Mouse (Mus musculus): ENCODE results near the gene Ptgdr2. TPM values are rescaled to one million over a fixed set of nuclear protein-coding genes. Genes with fewer than 3 reads are reported as not detected.
A peak's percentile ranks its signal among the peaks of the same experiment; 100 is the strongest.

Ptgdr2 gene
- polyA plus RNA-seq (2015; fragmentation: Nextera tagmentation; extraction: Ambion mirVana): 0.08 and 0.09 TPM in 2 replicates

DNA sequence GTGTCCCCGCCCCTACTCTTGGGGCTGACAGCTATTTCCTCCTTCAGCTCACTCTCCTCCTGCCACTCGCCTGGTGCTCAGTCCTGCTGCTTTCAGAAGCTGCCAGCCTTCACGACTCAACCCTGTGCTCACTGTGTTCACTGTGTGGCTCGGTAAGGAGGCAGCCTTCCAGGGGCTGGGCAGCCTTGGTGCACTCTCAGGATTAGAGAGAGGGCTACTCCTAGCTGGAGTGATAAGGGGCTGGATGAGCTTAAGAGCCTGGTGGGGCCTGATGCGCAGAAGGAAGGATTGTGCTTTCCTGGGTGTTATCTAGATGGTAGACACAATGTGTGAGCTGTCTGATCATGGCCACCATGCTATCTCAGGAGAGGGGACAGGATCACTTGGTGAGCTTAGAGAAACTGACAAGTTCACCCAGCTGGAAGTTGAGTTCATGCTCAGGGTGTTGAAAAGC is at the start of gene Ptgdr2:
Gene Ptgdr2 (plus strand): TSS at position 51 of the 454 bp plus-strand sequence.
- Histone ChIP-seq H3K27me3 (no peaks in the 10 kb centered on the region), H3K36me3 (peaks cover 3% of the 10 kb centered on the region; the same call in 1 of the 2 replicates), H3K4me2 (no peak within 1 kb of the TSS), H3K4me1 (replicated peaks) (peaks cover 17% of the 10 kb centered on the region), H3K27ac (replicated peaks) (no peak within 1 kb of the TSS), H3K4me3 (no peak within 1 kb of the TSS), H3K9me3 (no peaks in the 10 kb centered on the region), H3K9ac (no peak within 1 kb of the TSS)
- 69% methylated on average over 5 of the region's 5 CpGs for WGBS
- no peak for ATAC-seq (ENCODE audit: low FRiP score, low read depth)

- no peaks in the 10 kb centered on the region for H3K9me3 ChIP-seq
- ATAC-seq (ENCODE audit: low FRiP score, low read depth): no peak
- no peak overlapping the region for H3K27ac ChIP-seq (replicated peaks)
- H3K4me2 ChIP-seq: no peak overlapping the region
- H3K36me3 ChIP-seq: no peaks in the 10 kb centered on the region
- H3K4me1 ChIP-seq (replicated peaks): peaks cover 14% of the 10 kb centered on the region
- no peak overlapping the region for H3K9ac ChIP-seq
- 89% methylated on average over 3 of the region's 3 CpGs for WGBS
- no peak overlapping the region for H3K4me3 ChIP-seq
- no peaks in the 10 kb centered on the region for H3K27me3 ChIP-seq
These were observed 44.8 kb upstream of the Ptgdr2 start for GRCm38 (mm10) chr19:10892201-10892600.

DNA sequence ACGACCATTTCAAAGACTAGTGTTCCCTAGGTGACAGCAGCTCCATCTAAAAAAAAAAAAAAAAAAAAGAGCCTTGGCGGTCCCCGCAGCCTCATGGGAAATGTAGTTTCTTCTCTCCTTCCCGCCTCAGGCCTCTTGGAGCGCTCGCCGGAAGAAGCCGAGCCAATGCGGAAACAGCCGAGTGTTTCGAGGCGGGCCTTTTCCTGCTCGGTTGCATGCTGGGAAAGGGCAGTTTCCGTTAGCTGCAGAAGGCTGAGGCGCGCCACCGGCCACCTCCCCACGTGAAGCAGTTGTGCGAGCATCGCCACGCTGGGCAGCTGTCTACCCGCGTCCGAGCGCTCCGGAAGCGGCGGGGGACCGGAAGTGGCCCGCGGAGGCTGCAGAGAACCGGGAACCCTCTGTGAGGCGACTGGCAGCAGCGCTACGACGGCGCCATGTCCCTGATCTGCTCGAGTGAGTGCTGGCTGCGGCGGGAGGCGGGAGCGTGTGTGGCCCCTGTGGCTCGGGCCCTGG is 41.9 kb upstream of the Ptgdr2 start, which contains the start of gene Prpf19:
Gene Prpf19 (plus strand): TSS at position 216 of the 513 bp plus-strand sequence.
- H3K4me2 ChIP-seq: peak within 1 kb of the TSS; percentile 77
- H3K36me3 ChIP-seq: peaks cover 24% of the 10 kb centered on the region
- peak within 1 kb of the TSS; percentile 95 for H3K27ac ChIP-seq (replicated peaks)
- H3K9ac ChIP-seq: peak within 1 kb of the TSS; percentile 92
- peaks cover 19% of the 10 kb centered on the region for H3K4me1 ChIP-seq (replicated peaks)
- H3K27me3 ChIP-seq: no peaks in the 10 kb centered on the region
- peak; percentile 97 for ATAC-seq (ENCODE audit: low FRiP score, low read depth)
- WGBS: 0% methylated on average over 43 of the region's 43 CpGs
- no peaks in the 10 kb centered on the region for H3K9me3 ChIP-seq
- peak within 1 kb of the TSS; percentile 95 for H3K4me3 ChIP-seq

GRCm38 (mm10) chr19:10895708-10896107 is 41.3 kb upstream of the Ptgdr2 start:
- no peaks in the 10 kb centered on the region for H3K27me3 ChIP-seq
- peak overlapping the region; percentile 92 for H3K9ac ChIP-seq
- 2% methylated on average over 16 of the region's 16 CpGs for WGBS
- no peak; the same call in 1 of the 2 replicates for ATAC-seq (ENCODE audit: low FRiP score, low read depth)
- H3K27ac ChIP-seq (replicated peaks): peak overlapping the region; percentile 95
- H3K4me2 ChIP-seq: peak overlapping the region; percentile 77
- peaks cover 19% of the 10 kb centered on the region for H3K4me1 ChIP-seq (replicated peaks)
- H3K4me3 ChIP-seq: peak overlapping the region; percentile 95
- no peaks in the 10 kb centered on the region for H3K9me3 ChIP-seq
- H3K36me3 ChIP-seq: peaks cover 31% of the 10 kb centered on the region

DNA sequence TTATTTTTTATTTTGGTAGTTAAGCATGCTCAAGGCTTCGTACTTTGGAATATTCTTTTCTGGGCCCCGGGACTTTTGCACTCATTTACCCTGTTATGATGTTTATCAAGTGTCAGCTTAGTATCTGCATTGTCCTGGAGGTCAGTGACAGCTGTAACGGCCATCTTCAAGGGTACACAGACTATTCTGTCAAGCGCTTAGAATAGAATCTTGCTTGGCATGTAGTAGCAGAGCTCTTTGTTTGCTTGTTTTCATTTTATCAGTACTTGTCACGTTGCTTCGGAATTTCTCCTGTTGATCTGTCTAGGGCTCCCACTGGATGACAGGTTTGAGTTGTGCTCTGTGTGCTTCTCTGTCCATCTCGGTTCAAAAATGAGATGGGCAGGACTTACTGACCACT is 40.1 kb upstream of the Ptgdr2 start:
- no peak overlapping the region for H3K9ac ChIP-seq
- WGBS: 89% methylated on average over 7 of the region's 7 CpGs
- ATAC-seq (ENCODE audit: low FRiP score, low read depth): no peak
- no peak overlapping the region for H3K27ac ChIP-seq (replicated peaks)
- H3K4me3 ChIP-seq: peak overlapping the region; percentile 95; the same call in 1 of the 2 replicates
- H3K27me3 ChIP-seq: no peaks in the 10 kb centered on the region
- H3K4me2 ChIP-seq: peak overlapping the region; percentile 77
- peaks cover 42% of the 10 kb centered on the region for H3K36me3 ChIP-seq
- H3K4me1 ChIP-seq (replicated peaks): peaks cover 19% of the 10 kb centered on the region
- no peaks in the 10 kb centered on the region for H3K9me3 ChIP-seq

DNA sequence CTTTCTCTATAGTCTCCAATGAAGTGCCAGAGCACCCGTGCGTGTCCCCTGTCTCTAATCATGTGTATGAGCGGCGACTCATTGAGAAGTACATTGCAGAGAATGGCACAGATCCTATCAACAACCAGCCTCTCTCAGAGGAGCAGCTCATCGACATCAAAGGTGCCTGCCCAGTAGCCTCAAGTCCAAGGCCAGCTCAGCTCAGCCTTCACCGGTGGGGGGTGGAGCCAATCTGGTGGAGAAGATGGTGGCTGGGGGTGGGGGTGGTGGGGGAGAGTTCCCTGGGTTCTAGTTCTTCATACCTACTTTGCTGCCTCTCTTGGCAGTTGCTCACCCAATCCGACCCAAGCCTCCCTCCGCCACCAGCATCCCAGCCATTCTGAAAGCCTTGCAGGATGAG is 39.5 kb upstream of the Ptgdr2 start:
- Histone ChIP-seq H3K4me2 (no peak overlapping the region), H3K36me3 (peaks cover 48% of the 10 kb centered on the region), H3K9me3 (no peaks in the 10 kb centered on the region), H3K27ac (replicated peaks) (no peak overlapping the region), H3K27me3 (no peaks in the 10 kb centered on the region), H3K4me1 (replicated peaks) (peaks cover 19% of the 10 kb centered on the region), H3K4me3 (no peak overlapping the region), H3K9ac (no peak overlapping the region)
- ATAC-seq (ENCODE audit: low FRiP score, low read depth): no peak
- WGBS: 92% methylated on average over 8 of the region's 8 CpGs

GRCm38 (mm10) chr19:10900315-10900714 is 36.6 kb upstream of the Ptgdr2 start:
- H3K4me2 ChIP-seq: no peak overlapping the region
- 77% methylated on average over 6 of the region's 6 CpGs for WGBS
- ATAC-seq (ENCODE audit: low FRiP score, low read depth): no peak

DNA sequence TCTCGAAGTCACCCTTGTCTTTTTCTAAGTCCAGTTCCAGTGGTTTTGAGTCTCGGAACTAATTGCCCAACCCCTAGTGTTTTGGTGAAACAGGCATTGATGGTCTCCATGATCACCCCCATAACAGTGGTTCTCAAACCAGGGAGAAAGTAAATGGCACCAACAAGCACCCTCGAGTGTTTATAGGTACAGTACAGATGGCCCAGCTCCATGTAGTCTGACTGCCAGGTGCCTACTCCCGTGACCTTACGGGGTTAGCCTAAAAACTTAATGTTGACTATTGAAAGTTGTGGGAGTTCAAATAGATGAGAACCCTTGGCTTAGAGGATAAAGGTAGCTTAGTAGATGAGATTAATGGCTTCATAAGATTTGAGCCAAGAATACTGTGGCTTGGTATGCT is 35.9 kb upstream of the Ptgdr2 start:
- Histone ChIP-seq H3K36me3 (peaks cover 83% of the 10 kb centered on the region), H3K9ac (no peak overlapping the region), H3K4me1 (replicated peaks) (peaks cover 16% of the 10 kb centered on the region), H3K9me3 (no peaks in the 10 kb centered on the region), H3K27me3 (no peaks in the 10 kb centered on the region), H3K4me3 (no peak overlapping the region), H3K27ac (replicated peaks) (no peak overlapping the region), H3K4me2 (no peak overlapping the region)
- WGBS: 95% methylated on average over 5 of the region's 5 CpGs
- ATAC-seq (ENCODE audit: low FRiP score, low read depth): no peak

More at GRCm38 (mm10) chr19:10900315-10900714, 36.6 kb upstream of the Ptgdr2 start:
- H3K9me3 ChIP-seq: no peaks in the 10 kb centered on the region
- H3K27ac ChIP-seq (replicated peaks): no peak overlapping the region
- peaks cover 19% of the 10 kb centered on the region for H3K4me1 ChIP-seq (replicated peaks)
- H3K27me3 ChIP-seq: no peaks in the 10 kb centered on the region
- H3K36me3 ChIP-seq: peaks cover 77% of the 10 kb centered on the region
- no peak overlapping the region for H3K4me3 ChIP-seq
- H3K9ac ChIP-seq: no peak overlapping the region

DNA sequence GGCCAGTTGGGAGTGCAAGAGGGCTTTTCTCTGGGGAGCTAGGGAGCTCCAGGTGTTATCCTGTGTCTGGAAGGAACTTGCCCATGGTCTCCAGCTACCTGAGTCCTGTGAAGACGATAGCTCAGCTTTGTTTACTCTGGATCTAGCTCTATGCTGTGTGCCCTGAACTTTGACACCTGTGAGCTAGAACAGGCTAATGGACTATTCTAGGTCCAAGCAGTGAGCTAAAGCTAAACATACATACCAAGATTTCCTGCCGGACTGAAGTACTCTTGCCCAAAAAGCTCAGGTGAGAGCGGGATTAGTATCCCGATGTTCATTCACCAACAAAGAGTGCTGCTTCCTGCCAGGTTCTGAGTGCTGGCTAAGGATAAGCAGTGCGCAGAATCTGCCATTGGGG is 32.4 kb upstream of the Ptgdr2 start:
- Histone ChIP-seq H3K4me2 (no peak overlapping the region), H3K4me3 (no peak overlapping the region), H3K36me3 (peaks cover 65% of the 10 kb centered on the region), H3K27ac (replicated peaks) (no peak overlapping the region), H3K27me3 (no peaks in the 10 kb centered on the region), H3K9me3 (no peaks in the 10 kb centered on the region), H3K4me1 (replicated peaks) (no peaks in the 10 kb centered on the region), H3K9ac (no peak overlapping the region)
- ATAC-seq (ENCODE audit: low FRiP score, low read depth): no peak
- WGBS: 96% methylated on average over 5 of the region's 5 CpGs

GRCm38 (mm10) chr19:10904927-10905727 is 31.8 kb upstream of the Ptgdr2 start:
- WGBS: 65% methylated on average over 7 of the region's 7 CpGs
- Histone ChIP-seq H3K4me3 (no peak overlapping the region), H3K36me3 (peaks cover 59% of the 10 kb centered on the region), H3K27ac (replicated peaks) (peak overlapping the region; percentile 48; the same call in 1 of the 2 replicates), H3K9me3 (no peaks in the 10 kb centered on the region), H3K27me3 (no peaks in the 10 kb centered on the region), H3K9ac (no peak overlapping the region), H3K4me1 (replicated peaks) (no peaks in the 10 kb centered on the region), H3K4me2 (no peak overlapping the region)
- 0 out of 2 replicates have a peak, but pooled peaks have one; percentile 55 for ATAC-seq (ENCODE audit: low FRiP score, low read depth)

DNA sequence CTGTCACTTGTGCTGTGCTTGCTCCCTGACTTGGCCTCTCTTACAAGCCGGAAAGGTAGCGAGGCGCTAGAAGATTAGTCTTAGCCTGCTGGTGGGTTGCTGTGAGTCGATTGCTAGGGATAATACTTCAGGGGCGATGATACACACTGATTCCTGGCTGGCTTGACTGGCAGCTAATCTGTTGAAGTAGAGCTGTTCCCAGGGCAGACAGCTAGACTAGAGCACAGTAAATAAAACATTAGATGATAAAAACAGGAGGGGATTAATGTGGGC is 31.3 kb upstream of the Ptgdr2 start:
- WGBS: 83% methylated on average over 5 of the region's 5 CpGs
- no peak overlapping the region for H3K9ac ChIP-seq
- H3K36me3 ChIP-seq: peaks cover 53% of the 10 kb centered on the region
- no peaks in the 10 kb centered on the region for H3K4me1 ChIP-seq (replicated peaks)
- no peaks in the 10 kb centered on the region for H3K27me3 ChIP-seq
- peak overlapping the region; percentile 48; the same call in 1 of the 2 replicates for H3K27ac ChIP-seq (replicated peaks)
- H3K9me3 ChIP-seq: no peaks in the 10 kb centered on the region
- ATAC-seq (ENCODE audit: low FRiP score, low read depth): no peak
- no peak overlapping the region for H3K4me3 ChIP-seq
- H3K4me2 ChIP-seq: no peak overlapping the region

GRCm38 (mm10) chr19:10907891-10908290 is 29.1 kb upstream of the Ptgdr2 start:
- ATAC-seq (ENCODE audit: low FRiP score, low read depth): 0 out of 2 replicates have a peak, but pooled peaks have one; percentile 33
- H3K4me2 ChIP-seq: no peak overlapping the region
- H3K9me3 ChIP-seq: no peaks in the 10 kb centered on the region

More at GRCm38 (mm10) chr19:10907891-10908290, 29.1 kb upstream of the Ptgdr2 start:
- no peak overlapping the region for H3K27ac ChIP-seq (replicated peaks)
- 65% methylated on average over 3 of the region's 3 CpGs for WGBS
- H3K4me1 ChIP-seq (replicated peaks): no peaks in the 10 kb centered on the region
- no peak overlapping the region for H3K9ac ChIP-seq
- no peaks in the 10 kb centered on the region for H3K27me3 ChIP-seq
- peaks cover 31% of the 10 kb centered on the region for H3K36me3 ChIP-seq
- no peak overlapping the region for H3K4me3 ChIP-seq
